Mouse (Mus musculus) stomach, postnatal 0 days (tissue): ENCODE measurements around the gene Tnc. TPM values are rescaled to one million over a fixed set of nuclear protein-coding genes. Genes with fewer than 3 reads are reported as not detected.

ENCODE experiments used
- ATAC-seq: fragments of 200-750 bp; cut with Nextera tagmentation; 2 replicates; pipeline ENCODE4 v1.8.0; 2017; ENCODE audit not compliant: low FRiP score, low TSS enrichment
- DNase-seq: peaks from one replicate; pipeline ENCODE4 v3.0.0-alpha.2; 2016; ENCODE audit warnings: low spot score
- H3K27ac ChIP-seq: fragments of 300-500 bp; sonication (generic); replicated peaks from 2 replicates; pipeline ENCODE4 v1.5.1; 2014; ENCODE audit warnings: mild to moderate bottlenecking, control low read depth
- H3K27me3 ChIP-seq: fragments of 300-500 bp; sonication (generic); 2 replicates; pipeline ENCODE4 v1.6.1; 2014; ENCODE audit warnings: low read length; ENCODE audit not compliant: control insufficient read depth, insufficient read depth
- H3K36me3 ChIP-seq: fragments of 300-500 bp; sonication (generic); 2 replicates; pipeline ENCODE4 v1.6.1; 2014; ENCODE audit warnings: low read length, mixed read lengths; ENCODE audit not compliant: control insufficient read depth, insufficient read depth
- H3K4me1 ChIP-seq: fragments of 300-500 bp; sonication (generic); replicated peaks from 2 replicates; pipeline ENCODE4 v1.6.1; 2014; ENCODE audit warnings: antibody characterized with exemption; ENCODE audit not compliant: control insufficient read depth, insufficient read depth
- H3K4me2 ChIP-seq: fragments of 300-500 bp; sonication (generic); replicated peaks from 2 replicates; pipeline ENCODE4 v1.6.1; 2014; ENCODE audit warnings: low read depth, mild to moderate bottlenecking, control low read depth, moderate library complexity
- H3K4me3 ChIP-seq: fragments of 300-500 bp; sonication (generic); 2 replicates; pipeline ENCODE4 v1.5.1; 2014; ENCODE audit warnings: low read depth, low read length, control low read depth
- H3K9ac ChIP-seq: fragments of 300-500 bp; sonication (generic); 2 replicates; pipeline ENCODE4 v1.6.1; 2014; ENCODE audit warnings: mild to moderate bottlenecking, low read length, control low read depth, mixed read lengths
- H3K9me3 ChIP-seq: fragments of 300-500 bp; sonication (generic); 2 replicates; pipeline ENCODE4 v1.6.1; 2016; ENCODE audit warnings: low read length; ENCODE audit not compliant: control insufficient read depth
- CTCF ChIP-seq: IDR thresholded peaks from 2 replicates; pipeline ENCODE4 v1.5.1; 2016; ENCODE audit warnings: antibody characterized with exemption, low read depth, mild to moderate bottlenecking, moderate library complexity
- EP300 ChIP-seq: optimal IDR thresholded peaks from 2 replicates; pipeline ENCODE3; 2016; ENCODE audit warnings: antibody characterized with exemption
- WGBS: fragments of 180-500 bp; shearing (Covaris S2); extraction: QIAGEN DNeasy Blood & Tissue Kit; methylation state at CpG from one replicate; pipeline ENCODE4 v1.1.7; 2014; 5-methylcytosine and 5-hydroxymethylcytosine counted together
- polyA plus RNA-seq: library from polyadenylated mRNA; unstranded; fragments of >200 nt; fragmentation: Nextera tagmentation; extraction: Ambion mirVana; gene quantifications from 2 replicates; pipeline ENCODE4 v1.2.1, GENCODE M21; 2015

Gene Tnc
- polyA plus RNA-seq, 1 experiment from 2014 or later = 24.1 TPM

DNA sequence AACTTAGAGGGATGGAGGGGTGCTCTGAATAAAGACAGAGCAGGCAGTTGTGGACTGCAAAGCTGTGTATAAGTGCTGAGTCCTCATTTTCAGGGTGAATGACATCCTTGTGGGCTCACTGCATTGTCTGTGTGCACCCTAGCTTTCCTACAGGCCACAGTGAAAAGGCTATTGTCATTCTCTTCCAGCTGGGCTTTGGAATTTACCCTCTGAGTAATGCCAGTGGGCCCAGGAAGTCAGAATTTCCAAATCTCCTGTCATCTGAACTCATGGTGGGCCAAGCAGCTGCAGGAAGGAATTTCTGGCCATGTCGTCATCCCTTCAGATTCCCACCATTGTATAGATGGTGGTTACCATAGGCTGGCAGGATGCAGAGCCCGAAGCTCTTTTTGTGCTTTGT, 44.6 kb downstream of the Tnc start:
- no peak for ATAC-seq
- 78% methylated on average over 2 of the region's 2 CpGs for WGBS
- TF ChIP-seq EP300 (no peak), CTCF (no peak)
- Histone ChIP-seq H3K9me3 (no peaks in the 10 kb centered on the region), H3K4me3 (no peak overlapping the region), H3K9ac (no peak overlapping the region), H3K36me3 (no peaks in the 10 kb centered on the region), H3K27ac (no peak overlapping the region), H3K4me1 (no peaks in the 10 kb centered on the region), H3K27me3 (no peaks in the 10 kb centered on the region), H3K4me2 (no peak overlapping the region)
- no peak for DNase-seq

GRCm38 (mm10) chr4:64000788-64001187, 46.0 kb downstream of the Tnc start:
- 58% methylated on average over 3 of the region's 3 CpGs for WGBS
- Histone ChIP-seq H3K36me3 (no peaks in the 10 kb centered on the region), H3K9me3 (no peaks in the 10 kb centered on the region), H3K27me3 (no peaks in the 10 kb centered on the region), H3K4me2 (no peak overlapping the region), H3K9ac (no peak overlapping the region), H3K4me1 (no peaks in the 10 kb centered on the region), H3K27ac (no peak overlapping the region), H3K4me3 (no peak overlapping the region)
- no peak for TF ChIP-seq EP300
- TF ChIP-seq CTCF = no peak
- DNase-seq = no peak
- ATAC-seq = no peak

GRCm38 (mm10) chr4:64000293-64000692, 46.5 kb downstream of the Tnc start:
- TF ChIP-seq EP300 (no peak), CTCF (no peak)
- Histone ChIP-seq H3K4me2 (no peak overlapping the region), H3K9me3 (no peaks in the 10 kb centered on the region), H3K4me3 (no peak overlapping the region), H3K27me3 (no peaks in the 10 kb centered on the region), H3K27ac (no peak overlapping the region), H3K36me3 (no peaks in the 10 kb centered on the region), H3K9ac (no peak overlapping the region), H3K4me1 (no peaks in the 10 kb centered on the region)
- ATAC-seq (no peak), DNase-seq (no peak)
- 60% methylated on average over 4 of the region's 4 CpGs for WGBS

- H3K9me3 ChIP-seq = no peaks in the 10 kb centered on the region
- ATAC-seq = no peak
- no peaks in the 10 kb centered on the region for H3K4me1 ChIP-seq
- H3K4me3 ChIP-seq = no peak overlapping the region
- 36% methylated on average over 2 of the region's 2 CpGs for WGBS
- no peak overlapping the region for H3K4me2 ChIP-seq
- H3K9ac ChIP-seq = no peak overlapping the region
- H3K27ac ChIP-seq = no peak overlapping the region
- no peaks in the 10 kb centered on the region for H3K36me3 ChIP-seq
- TF ChIP-seq EP300 (no peak), CTCF (no peak)
- no peaks in the 10 kb centered on the region for H3K27me3 ChIP-seq
- no peak for DNase-seq
Measured at GRCm38 (mm10) chr4:63993462-63994113, 53.2 kb downstream of the Tnc start.

GRCm38 (mm10) chr4:63990216-63990615, 56.6 kb downstream of the Tnc start:
- Histone ChIP-seq H3K9ac (no peak overlapping the region), H3K9me3 (no peaks in the 10 kb centered on the region), H3K27ac (no peak overlapping the region), H3K4me3 (no peak overlapping the region), H3K27me3 (no peaks in the 10 kb centered on the region), H3K4me1 (no peaks in the 10 kb centered on the region), H3K4me2 (no peak overlapping the region), H3K36me3 (no peaks in the 10 kb centered on the region)
- no peak for TF ChIP-seq CTCF
- 83% methylated on average over 1 of the region's 1 CpGs for WGBS
- no peak for ATAC-seq
- no peak for DNase-seq

DNA sequence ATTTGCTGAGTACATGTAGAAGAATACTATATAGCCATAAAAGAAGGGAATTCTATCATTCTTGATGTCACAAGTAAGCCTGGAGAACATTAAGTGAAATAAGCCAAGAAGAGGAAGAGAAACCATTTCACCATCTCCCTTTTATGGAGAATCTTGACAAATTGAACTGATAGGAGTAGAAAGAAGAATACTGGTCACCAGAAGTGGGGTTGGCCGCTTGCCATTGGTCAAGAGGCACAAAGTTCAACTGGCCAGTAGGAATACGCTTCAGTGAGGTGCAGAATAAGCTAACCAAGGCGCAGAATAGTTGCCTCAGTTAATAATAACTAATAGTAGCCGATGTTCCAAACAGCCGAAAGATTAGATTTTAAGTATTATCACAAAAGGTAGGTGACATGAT, 58.7 kb downstream of the Tnc start:
- no peak overlapping the region for H3K9ac ChIP-seq
- H3K27ac ChIP-seq = no peak overlapping the region
- no peak overlapping the region for H3K4me2 ChIP-seq
- 95% methylated on average over 5 of the region's 5 CpGs for WGBS
- H3K9me3 ChIP-seq = no peaks in the 10 kb centered on the region
- DNase-seq (no peak), ATAC-seq (no peak)
- no peak overlapping the region for H3K4me3 ChIP-seq
- H3K36me3 ChIP-seq = no peaks in the 10 kb centered on the region
- TF ChIP-seq CTCF (no peak), EP300 (no peak)
- no peaks in the 10 kb centered on the region for H3K4me1 ChIP-seq
- no peaks in the 10 kb centered on the region for H3K27me3 ChIP-seq
